Mouse (Mus musculus) midbrain, embryonic 15.5 days (tissue): ENCODE measurements at regions not wholly inside any gene's neighbourhood (a gene's known extent, or its start where the extent isn't known, plus 50 kb on each side); places are given as distances from the start of the nearest gene placed in this dataset.

Source experiments
- ATAC-seq: fragments of 200-750 bp; cut with Nextera tagmentation; replicated peaks from 2 replicates; pipeline ENCODE4 v1.8.0; 2017; ENCODE audit warnings: moderate TSS enrichment
- H3K27ac ChIP-seq: fragments of 300-500 bp; sonication (generic); 2 replicates; pipeline ENCODE4 v1.5.1; 2015; ENCODE audit warnings: mild to moderate bottlenecking, inconsistent platforms
- H3K27me3 ChIP-seq: fragments of 300-500 bp; sonication (generic); replicated peaks from 2 replicates; pipeline ENCODE4 v1.6.1; 2015; ENCODE audit warnings: inconsistent platforms
- H3K36me3 ChIP-seq: fragments of 300-500 bp; sonication (generic); replicated peaks from 2 replicates; pipeline ENCODE4 v1.6.1; 2015; ENCODE audit warnings: inconsistent platforms
- H3K4me1 ChIP-seq: fragments of 300-500 bp; sonication (generic); 2 replicates; pipeline ENCODE4 v1.6.1; 2015; ENCODE audit warnings: inconsistent platforms
- H3K4me2 ChIP-seq: fragments of 300-500 bp; sonication (generic); 2 replicates; pipeline ENCODE4 v1.6.1; 2015; ENCODE audit warnings: inconsistent platforms, mild to moderate bottlenecking, moderate library complexity
- H3K4me3 ChIP-seq: fragments of 300-500 bp; sonication (generic); 2 replicates; pipeline ENCODE4 v1.5.1; 2015; ENCODE audit warnings: mild to moderate bottlenecking, inconsistent platforms
- H3K9ac ChIP-seq: fragments of 300-500 bp; sonication (generic); 2 replicates; pipeline ENCODE4 v1.6.1; 2015; ENCODE audit warnings: mild to moderate bottlenecking, inconsistent platforms
- H3K9me3 ChIP-seq: fragments of 300-500 bp; sonication (generic); 2 replicates; pipeline ENCODE4 v1.6.1; 2016; ENCODE audit warnings: inconsistent platforms
- WGBS: fragments of 180-500 bp; shearing (Covaris S2); methylation state at CpG from one replicate; pipeline ENCODE4 v1.1.7; 2015; ENCODE audit warnings: mixed read lengths; 5-methylcytosine and 5-hydroxymethylcytosine counted together

DNA sequence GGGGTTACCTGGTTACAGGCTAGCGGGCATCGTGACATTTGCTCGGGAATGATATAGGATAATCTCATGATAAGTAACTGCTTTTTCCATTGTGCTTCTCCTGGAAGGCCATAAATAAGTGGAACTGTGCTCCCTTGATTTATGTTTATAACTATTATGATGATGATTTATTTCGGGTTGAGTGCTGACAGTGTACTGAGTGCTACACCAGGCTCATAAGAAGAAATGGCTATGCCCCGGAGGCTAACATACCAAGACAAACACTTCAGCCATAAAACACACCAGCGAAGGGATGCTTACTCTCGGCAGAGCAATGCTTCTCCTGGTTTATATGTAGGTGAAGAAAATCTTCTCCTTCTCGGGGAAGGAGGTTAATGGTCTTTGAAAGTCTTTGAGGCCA lies 169.2 kb upstream of the Noct start:
- Histone ChIP-seq H3K36me3 (no peaks in the 10 kb centered on the region), H3K9ac (no peak overlapping the region), H3K4me2 (no peak overlapping the region), H3K27ac (no peak overlapping the region), H3K4me3 (no peak overlapping the region), H3K27me3 (no peaks in the 10 kb centered on the region), H3K4me1 (no peaks in the 10 kb centered on the region), H3K9me3 (no peaks in the 10 kb centered on the region)
- no peak for ATAC-seq
- WGBS, result 90% methylated on average over 8 of the region's 8 CpGs

DNA sequence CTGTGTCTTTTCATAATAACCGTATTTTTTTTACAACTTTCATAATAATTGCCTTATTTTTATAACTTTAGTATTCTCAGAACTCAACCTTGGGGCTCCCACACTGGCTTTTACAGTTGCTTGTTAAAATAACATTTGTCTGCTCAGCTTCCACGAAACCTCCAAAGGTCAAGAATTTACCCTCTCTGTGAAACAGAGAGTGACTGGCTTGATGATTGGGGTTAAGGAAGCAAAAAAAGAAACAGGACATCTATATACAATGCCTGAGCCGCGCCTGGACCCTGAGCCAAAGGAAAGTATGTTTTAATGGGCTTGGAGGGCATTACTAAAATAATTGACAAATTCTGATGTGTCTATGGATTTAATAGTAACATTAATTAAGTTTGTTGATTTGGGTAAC lies 160.0 kb upstream of the Noct start:
- ATAC-seq, result no peak
- Histone ChIP-seq H3K36me3 (no peaks in the 10 kb centered on the region), H3K4me2 (no peak overlapping the region), H3K4me3 (no peak overlapping the region), H3K9me3 (no peaks in the 10 kb centered on the region), H3K4me1 (no peaks in the 10 kb centered on the region), H3K9ac (no peak overlapping the region), H3K27me3 (no peaks in the 10 kb centered on the region), H3K27ac (no peak overlapping the region)
- 71% methylated on average over 4 of the region's 4 CpGs for WGBS

DNA sequence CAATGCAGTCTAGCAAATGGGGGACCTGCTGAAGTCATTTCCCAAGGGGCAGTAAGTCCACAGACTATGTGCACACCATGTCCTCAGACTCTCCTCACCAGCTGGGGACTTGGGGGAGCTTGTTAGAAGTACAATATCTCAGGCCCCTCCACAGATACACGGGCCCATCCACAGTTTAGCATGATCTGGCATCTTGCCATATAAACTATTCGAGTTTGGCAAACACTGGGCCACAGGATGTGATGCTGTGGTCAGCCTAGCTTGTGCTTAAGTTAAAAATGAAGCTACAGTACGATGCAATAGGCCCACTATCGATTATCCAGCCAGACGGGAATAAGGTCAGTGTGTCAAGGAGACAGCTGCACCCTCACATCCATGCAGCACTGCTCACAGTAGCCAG lies 157.9 kb upstream of the Noct start:
- no peaks in the 10 kb centered on the region for H3K9me3 ChIP-seq
- 65% methylated on average over 5 of the region's 5 CpGs for WGBS
- no peaks in the 10 kb centered on the region for H3K27me3 ChIP-seq
- H3K27ac ChIP-seq, result no peak overlapping the region
- H3K4me1 ChIP-seq, result no peaks in the 10 kb centered on the region
- H3K4me2 ChIP-seq, result no peak overlapping the region
- H3K36me3 ChIP-seq, result no peaks in the 10 kb centered on the region
- H3K4me3 ChIP-seq, result no peak overlapping the region
- ATAC-seq, result no peak
- H3K9ac ChIP-seq, result no peak overlapping the region

DNA sequence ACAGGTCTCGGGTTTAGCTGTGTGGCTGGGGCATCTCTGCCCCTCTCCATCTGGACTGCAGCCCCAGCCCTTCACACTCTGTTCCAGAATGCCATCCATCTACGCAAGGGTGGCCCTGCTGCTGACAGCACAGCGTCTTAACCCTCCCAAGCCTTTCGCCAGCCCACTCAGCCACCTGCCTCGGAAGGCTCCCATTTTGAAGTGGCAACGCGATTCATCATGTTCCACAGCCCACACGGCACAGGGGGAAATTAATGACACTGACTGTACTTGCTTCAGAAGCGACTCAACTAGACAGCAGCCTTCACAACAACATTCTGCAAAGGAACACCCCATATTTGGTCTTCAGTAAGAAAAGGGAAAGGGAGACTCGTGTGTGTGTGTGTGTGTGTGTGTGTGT lies 151.8 kb upstream of the Noct start:
- Histone ChIP-seq H3K4me3 (no peak overlapping the region), H3K9me3 (no peaks in the 10 kb centered on the region), H3K9ac (no peak overlapping the region), H3K36me3 (no peaks in the 10 kb centered on the region), H3K27me3 (no peaks in the 10 kb centered on the region), H3K4me2 (no peak overlapping the region), H3K27ac (no peak overlapping the region), H3K4me1 (no peaks in the 10 kb centered on the region)
- ATAC-seq, result no peak
- WGBS, result 84% methylated on average over 10 of the region's 10 CpGs

DNA sequence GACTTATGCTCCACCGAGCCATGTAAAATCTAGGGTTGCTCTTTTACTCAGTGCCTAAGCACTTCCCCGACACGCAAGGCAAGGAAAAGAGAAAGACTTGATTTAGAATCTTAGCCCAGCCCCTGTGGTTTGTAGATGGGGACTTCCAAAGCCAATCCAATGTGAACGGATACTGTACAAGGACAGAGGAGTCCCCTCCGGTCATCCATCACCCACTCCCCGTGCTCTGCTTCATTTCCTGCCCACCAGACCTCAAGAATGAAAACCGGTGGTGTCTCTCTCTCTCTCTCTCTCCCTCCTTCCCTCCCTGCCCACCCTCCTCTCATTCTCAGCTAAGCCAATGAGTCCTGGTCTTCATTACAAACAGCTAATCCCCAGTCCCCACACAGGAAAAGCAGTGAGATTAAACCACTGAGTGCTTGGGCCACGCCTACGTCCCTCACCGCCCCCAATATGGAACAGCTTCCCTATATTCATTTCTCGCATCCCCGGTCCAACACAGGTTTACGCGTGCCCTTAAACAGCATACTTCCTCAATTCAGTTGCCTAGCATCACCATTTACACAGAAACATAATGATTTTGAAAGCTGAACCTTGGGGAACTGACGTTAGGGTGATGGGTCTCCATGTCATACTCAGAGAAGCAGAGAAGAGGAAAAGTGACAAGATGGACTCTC lies 151.1 kb upstream of the Noct start:
- Histone ChIP-seq H3K9ac (no peak overlapping the region), H3K4me1 (no peaks in the 10 kb centered on the region), H3K27me3 (no peaks in the 10 kb centered on the region), H3K27ac (no peak overlapping the region), H3K4me3 (no peak overlapping the region), H3K36me3 (no peaks in the 10 kb centered on the region), H3K9me3 (no peaks in the 10 kb centered on the region), H3K4me2 (no peak overlapping the region)
- 86% methylated on average over 15 of the region's 15 CpGs for WGBS
- no peak for ATAC-seq

DNA sequence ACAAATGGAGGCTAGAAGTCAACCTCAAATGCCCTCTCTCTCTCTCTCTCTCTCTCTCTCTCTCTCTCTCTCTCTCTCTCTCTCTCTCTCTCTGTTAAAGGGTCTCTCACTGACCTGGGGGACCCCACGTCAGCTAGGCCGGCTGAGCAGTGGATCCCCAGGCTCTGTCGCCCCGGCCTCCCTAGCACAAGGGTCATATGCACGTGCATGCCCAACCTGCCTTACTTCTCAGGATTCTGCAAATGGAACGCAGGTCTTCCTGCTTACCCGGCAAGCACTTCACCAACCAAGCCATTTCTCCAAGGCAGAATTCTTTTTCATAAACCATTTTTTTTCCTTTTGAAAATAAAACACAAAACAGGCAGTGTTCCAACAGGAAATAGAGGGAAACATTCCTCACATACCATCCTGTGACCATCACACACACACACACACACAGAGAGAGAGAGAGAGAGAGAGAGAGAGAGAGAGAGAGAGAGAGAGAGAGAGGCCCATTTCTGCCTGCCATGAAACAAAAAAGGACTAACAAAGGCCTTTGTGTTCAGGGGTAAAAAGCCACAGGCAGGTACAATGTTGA lies 150.4 kb upstream of the Noct start:
- Histone ChIP-seq H3K4me2 (no peak overlapping the region), H3K4me3 (no peak overlapping the region), H3K4me1 (no peaks in the 10 kb centered on the region), H3K9me3 (no peaks in the 10 kb centered on the region), H3K36me3 (no peaks in the 10 kb centered on the region), H3K27me3 (no peaks in the 10 kb centered on the region), H3K9ac (no peak overlapping the region), H3K27ac (no peak overlapping the region)
- no peak for ATAC-seq
- WGBS, result 77% methylated on average over 7 of the region's 7 CpGs

DNA sequence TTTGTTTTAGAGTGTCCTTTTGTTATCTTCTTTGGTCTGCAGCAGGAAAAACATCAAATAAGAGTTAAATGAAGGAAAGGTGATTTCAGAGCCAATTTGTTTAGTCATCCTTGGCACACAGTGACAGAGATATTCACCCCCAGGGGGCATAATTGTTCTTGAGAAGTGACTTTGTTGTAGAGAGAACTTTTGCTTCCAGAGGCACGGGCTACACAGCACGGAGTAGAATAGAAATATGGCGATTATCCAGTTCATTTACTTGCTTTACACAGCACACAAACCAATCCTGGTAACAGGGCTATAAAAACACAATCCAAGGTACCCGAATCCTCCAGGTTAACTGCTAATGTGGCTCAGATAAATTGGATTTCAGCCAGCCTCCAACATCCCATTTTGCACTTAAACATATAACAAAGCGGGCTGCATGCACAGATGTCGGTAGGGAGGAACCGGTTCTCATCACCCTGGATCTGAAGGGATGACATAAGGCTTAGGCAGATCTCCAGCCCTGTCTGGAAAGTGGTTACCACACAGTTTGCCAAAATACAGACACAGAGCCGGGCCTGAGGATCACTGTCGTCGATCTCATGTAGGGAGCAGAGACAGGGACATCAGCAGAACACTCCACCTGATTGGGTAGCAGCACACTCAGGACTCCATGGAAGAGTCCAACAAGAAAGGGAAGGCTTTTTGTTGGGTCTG lies 148.9 kb upstream of the Noct start:
- WGBS, result 74% methylated on average over 10 of the region's 10 CpGs
- no peak overlapping the region for H3K9ac ChIP-seq
- ATAC-seq, result no peak
- no peak overlapping the region for H3K27ac ChIP-seq
- no peaks in the 10 kb centered on the region for H3K27me3 ChIP-seq
- H3K36me3 ChIP-seq, result no peaks in the 10 kb centered on the region
- H3K4me2 ChIP-seq, result no peak overlapping the region
- H3K4me3 ChIP-seq, result no peak overlapping the region
- H3K9me3 ChIP-seq, result no peaks in the 10 kb centered on the region
- no peaks in the 10 kb centered on the region for H3K4me1 ChIP-seq

DNA sequence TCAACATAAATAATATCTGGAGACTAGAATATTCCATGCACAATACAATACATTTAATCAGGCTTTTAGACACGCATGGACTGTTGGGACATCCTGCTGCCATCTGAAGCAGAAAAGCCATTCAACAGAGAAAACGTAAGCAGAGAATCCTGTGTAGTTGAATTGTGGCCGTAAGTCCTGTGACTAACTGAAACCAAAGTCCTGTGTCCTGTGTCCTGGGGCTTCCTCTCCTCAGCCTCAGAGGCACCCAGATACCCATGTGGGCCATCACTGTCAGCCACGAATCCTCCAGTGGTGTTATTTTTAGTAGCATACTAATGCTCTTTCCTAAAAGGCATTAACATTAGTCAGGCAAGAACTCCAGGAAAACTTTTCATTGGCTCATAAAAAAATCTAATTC lies 145.8 kb upstream of the Noct start:
- WGBS, result 59% methylated on average over 4 of the region's 4 CpGs
- no peak overlapping the region for H3K4me3 ChIP-seq
- ATAC-seq, result no peak
- H3K9me3 ChIP-seq, result no peaks in the 10 kb centered on the region
- no peaks in the 10 kb centered on the region for H3K27me3 ChIP-seq
- peaks cover 7% of the 10 kb centered on the region for H3K4me1 ChIP-seq
- no peak overlapping the region for H3K27ac ChIP-seq
- no peaks in the 10 kb centered on the region for H3K36me3 ChIP-seq
- no peak overlapping the region for H3K9ac ChIP-seq
- H3K4me2 ChIP-seq, result no peak overlapping the region

DNA sequence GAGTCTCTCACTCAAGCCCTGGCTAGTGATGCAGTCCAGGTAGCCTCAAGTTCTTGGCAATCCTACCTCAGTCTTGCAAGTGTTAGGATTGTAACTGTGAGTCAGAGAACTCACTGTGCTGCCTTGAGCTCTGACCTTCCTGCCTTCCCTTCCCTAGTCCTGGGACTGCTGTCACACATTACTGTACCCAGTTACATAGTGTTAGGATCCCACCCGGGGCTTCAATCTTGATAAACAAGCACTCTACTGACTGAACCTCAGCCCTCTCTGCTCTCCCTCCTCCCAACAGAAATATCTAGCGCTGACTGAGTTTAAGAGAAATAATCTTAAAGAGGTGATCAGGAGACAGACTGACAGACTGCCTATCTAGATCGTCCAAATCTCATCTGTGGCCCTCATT lies 143.8 kb upstream of the Noct start:
- WGBS, result 80% methylated on average over 3 of the region's 3 CpGs
- ATAC-seq, result 0 out of 2 replicates have a peak, but pooled peaks have one; percentile 31
- H3K4me2 ChIP-seq, result no peak overlapping the region

DNA sequence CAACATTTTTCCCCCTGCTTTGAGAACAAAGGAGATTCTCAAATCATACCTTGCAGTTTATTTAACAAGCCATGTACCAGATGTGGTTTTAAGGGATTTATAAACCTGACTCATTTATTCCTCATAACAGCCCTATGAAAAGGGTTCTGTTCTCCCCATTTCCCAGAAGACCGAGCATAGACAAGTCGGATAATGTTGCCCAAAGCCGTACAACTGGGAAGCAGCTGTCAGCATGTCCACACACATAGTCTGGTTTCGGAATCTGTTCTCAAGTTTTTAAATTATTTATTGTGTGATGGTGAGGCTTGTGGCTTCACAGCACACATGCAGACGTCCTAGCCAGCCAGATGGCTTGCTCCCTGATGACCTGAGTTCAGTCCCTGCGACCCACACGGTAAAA lies 143.4 kb upstream of the Noct start:
- H3K27me3 ChIP-seq, result no peaks in the 10 kb centered on the region

More for the DNA sequence above, 143.8 kb upstream of the Noct start:
- Histone ChIP-seq H3K36me3 (no peaks in the 10 kb centered on the region), H3K9me3 (no peaks in the 10 kb centered on the region), H3K4me3 (no peak overlapping the region), H3K9ac (no peak overlapping the region), H3K27ac (no peak overlapping the region), H3K4me1 (peaks cover 7% of the 10 kb centered on the region), H3K27me3 (no peaks in the 10 kb centered on the region)

DNA sequence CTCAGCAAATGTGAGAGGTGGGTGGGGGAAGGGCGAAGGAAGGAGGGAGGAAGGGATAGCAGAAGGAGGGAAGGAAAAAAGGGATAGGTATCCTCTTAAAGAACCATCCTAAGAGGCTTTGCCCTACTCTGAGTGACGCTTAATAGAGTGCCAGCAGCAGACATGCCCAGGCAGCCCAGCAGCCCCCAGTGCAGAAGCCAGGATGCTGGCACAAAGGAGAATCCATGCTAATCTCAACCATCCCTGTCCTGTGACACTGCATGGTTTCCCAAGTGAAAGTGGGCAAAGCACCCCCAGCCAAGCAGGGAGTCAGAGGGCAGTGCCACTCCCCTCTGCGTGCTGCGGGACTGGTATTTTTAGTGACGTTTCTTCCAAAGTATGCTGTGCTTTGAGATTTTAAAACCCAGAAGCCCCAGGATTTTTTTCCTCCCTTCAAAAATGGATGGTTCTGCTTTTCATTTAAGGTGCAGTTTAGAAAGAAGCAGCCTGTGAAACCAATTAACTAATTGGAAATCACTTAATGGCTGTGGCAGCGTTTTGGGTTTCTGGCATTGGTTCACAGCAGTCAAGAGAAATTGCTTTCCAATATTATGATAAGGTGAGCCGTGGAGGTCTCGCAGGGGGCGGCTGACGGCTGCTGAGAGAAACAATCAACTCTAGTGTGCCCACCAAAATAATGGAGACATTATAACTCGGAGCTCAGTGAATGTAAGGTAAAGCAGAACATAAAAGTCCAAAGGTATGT lies 141.2 kb upstream of the Noct start:
- peaks cover 16% of the 10 kb centered on the region for H3K4me1 ChIP-seq
- no peak overlapping the region for H3K4me2 ChIP-seq
- 71% methylated on average over 11 of the region's 11 CpGs for WGBS
- peak; percentile 66; the same call in 1 of the 2 replicates for ATAC-seq
- no peak overlapping the region for H3K9ac ChIP-seq
- H3K27ac ChIP-seq, result 0 out of 2 replicates have a peak overlapping the region, but pooled peaks have one; percentile 38
- no peak overlapping the region for H3K4me3 ChIP-seq
- H3K36me3 ChIP-seq, result no peaks in the 10 kb centered on the region
- H3K27me3 ChIP-seq, result no peaks in the 10 kb centered on the region
- no peaks in the 10 kb centered on the region for H3K9me3 ChIP-seq

More for the DNA sequence above, 143.4 kb upstream of the Noct start:
- H3K4me1 ChIP-seq, result peaks cover 7% of the 10 kb centered on the region
- no peak overlapping the region for H3K4me3 ChIP-seq
- no peaks in the 10 kb centered on the region for H3K9me3 ChIP-seq
- no peaks in the 10 kb centered on the region for H3K36me3 ChIP-seq
- no peak overlapping the region for H3K27ac ChIP-seq
- WGBS, result 56% methylated on average over 7 of the region's 7 CpGs
- H3K9ac ChIP-seq, result no peak overlapping the region
- ATAC-seq, result no peak
- H3K4me2 ChIP-seq, result no peak overlapping the region

DNA sequence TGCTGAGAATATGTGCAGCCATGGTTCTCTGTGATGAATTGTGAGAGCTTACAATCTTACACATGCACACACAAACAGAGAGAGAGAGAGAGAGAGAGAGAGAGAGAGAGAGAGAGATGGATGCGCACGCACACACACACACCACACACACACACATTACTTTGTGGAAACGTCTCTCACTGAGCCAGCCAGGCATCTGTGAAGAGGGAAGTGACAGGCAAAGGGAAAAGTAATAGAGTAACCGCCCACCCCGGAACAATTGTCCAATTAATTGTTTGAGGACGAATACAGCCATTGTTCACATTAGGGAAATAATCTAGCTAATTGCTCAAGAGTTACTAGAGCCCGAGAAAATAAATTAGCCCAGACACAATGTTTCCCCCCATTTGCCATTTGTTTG lies 140.7 kb upstream of the Noct start:
- 68% methylated on average over 7 of the region's 7 CpGs for WGBS
- H3K27ac ChIP-seq, result no peak overlapping the region
- H3K4me3 ChIP-seq, result no peak overlapping the region
- no peaks in the 10 kb centered on the region for H3K27me3 ChIP-seq
- peaks cover 20% of the 10 kb centered on the region for H3K4me1 ChIP-seq
- H3K36me3 ChIP-seq, result no peaks in the 10 kb centered on the region
- H3K4me2 ChIP-seq, result no peak overlapping the region
- no peak overlapping the region for H3K9ac ChIP-seq
- H3K9me3 ChIP-seq, result no peaks in the 10 kb centered on the region
- ATAC-seq, result no peak
